Mouse (Mus musculus) liver, embryonic 15.5 days (tissue): ENCODE data around the gene Ctcf. TPM values are rescaled to one million over a fixed set of nuclear protein-coding genes. Genes with fewer than 3 reads are reported as not detected.

Experiments used
- ATAC-seq: fragments of 200-750 bp; cut with Nextera tagmentation; 2 replicates; pipeline ENCODE4 v1.8.0; 2017; ENCODE audit warnings: moderate number of reproducible peaks, mild to moderate bottlenecking, moderate library complexity; ENCODE audit not compliant: insufficient read depth
- H3K27ac ChIP-seq: fragments of 300-500 bp; sonication (generic); replicated peaks from 2 replicates; pipeline ENCODE4 v1.5.1; 2015; ENCODE audit warnings: mild to moderate bottlenecking, inconsistent platforms
- H3K27me3 ChIP-seq: fragments of 300-500 bp; sonication (generic); 2 replicates; pipeline ENCODE4 v1.6.1; 2015; ENCODE audit warnings: mild to moderate bottlenecking, inconsistent platforms
- H3K36me3 ChIP-seq: fragments of 300-500 bp; sonication (generic); replicated peaks from 2 replicates; pipeline ENCODE4 v1.6.1; 2015; ENCODE audit warnings: moderate library complexity, mild to moderate bottlenecking, inconsistent platforms
- H3K4me1 ChIP-seq: fragments of 300-500 bp; sonication (generic); replicated peaks from 2 replicates; pipeline ENCODE4 v1.6.1; 2015; ENCODE audit warnings: inconsistent platforms
- H3K4me2 ChIP-seq: fragments of 300-500 bp; sonication (generic); 2 replicates; pipeline ENCODE4 v1.6.1; 2015; ENCODE audit warnings: moderate library complexity, mild to moderate bottlenecking, inconsistent platforms
- H3K4me3 ChIP-seq: fragments of 300-500 bp; sonication (generic); replicated peaks from 2 replicates; pipeline ENCODE4 v1.5.1; 2015; ENCODE audit warnings: mild to moderate bottlenecking, inconsistent platforms
- H3K9ac ChIP-seq: fragments of 300-500 bp; sonication (generic); 2 replicates; pipeline ENCODE4 v1.6.1; 2015; ENCODE audit warnings: moderate library complexity, mild to moderate bottlenecking, inconsistent platforms
- H3K9me3 ChIP-seq: fragments of 300-500 bp; sonication (generic); replicated peaks from 2 replicates; pipeline ENCODE4 v1.6.1; 2016; ENCODE audit warnings: inconsistent platforms
- WGBS: fragments of 180-500 bp; shearing (Covaris S2); methylation state at CpG from one replicate; pipeline ENCODE4 v1.1.7; 2015; ENCODE audit warnings: mixed read lengths; ENCODE audit not compliant: insufficient replicate concordance; 5-methylcytosine and 5-hydroxymethylcytosine counted together
- polyA plus RNA-seq: library from polyadenylated mRNA; unstranded; fragments of >200 nt; fragmentation: Nextera tagmentation; extraction: Ambion mirVana; gene quantifications from 2 replicates; pipeline ENCODE4 v1.2.1, GENCODE M21; 2015

The Ctcf gene
- polyA plus RNA-seq, 1 experiment from 2014 or later, result 62.0 TPM

DNA sequence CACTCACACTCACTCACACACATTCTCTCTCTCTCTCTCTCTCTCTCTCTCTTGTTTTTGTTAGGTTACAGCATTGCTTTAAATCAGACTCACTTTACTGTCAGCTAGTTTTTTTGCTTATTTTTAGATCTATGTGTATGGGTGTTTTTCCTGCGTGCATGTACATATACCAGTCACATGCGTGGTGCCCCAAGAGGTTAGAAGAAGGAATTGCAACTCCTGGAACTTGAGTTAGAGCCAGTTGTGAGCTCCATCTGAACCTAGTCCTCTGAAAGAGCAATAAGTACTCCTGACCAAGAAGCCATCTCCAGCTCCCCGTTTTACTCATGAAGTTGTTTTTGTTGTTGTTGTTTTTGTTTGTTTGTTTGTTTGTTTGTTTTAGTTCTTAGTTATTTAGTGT, 24.8 kb downstream of the Ctcf start:
- H3K4me2 ChIP-seq, result no peak overlapping the region
- H3K27ac ChIP-seq, result no peak overlapping the region
- H3K4me3 ChIP-seq, result no peak overlapping the region
- no peaks in the 10 kb centered on the region for H3K27me3 ChIP-seq
- peaks cover 41% of the 10 kb centered on the region for H3K36me3 ChIP-seq
- no peak for ATAC-seq
- no peak overlapping the region for H3K9ac ChIP-seq
- no peaks in the 10 kb centered on the region for H3K4me1 ChIP-seq
- H3K9me3 ChIP-seq, result no peaks in the 10 kb centered on the region
- 68% methylated on average over 3 of the region's 3 CpGs for WGBS

DNA sequence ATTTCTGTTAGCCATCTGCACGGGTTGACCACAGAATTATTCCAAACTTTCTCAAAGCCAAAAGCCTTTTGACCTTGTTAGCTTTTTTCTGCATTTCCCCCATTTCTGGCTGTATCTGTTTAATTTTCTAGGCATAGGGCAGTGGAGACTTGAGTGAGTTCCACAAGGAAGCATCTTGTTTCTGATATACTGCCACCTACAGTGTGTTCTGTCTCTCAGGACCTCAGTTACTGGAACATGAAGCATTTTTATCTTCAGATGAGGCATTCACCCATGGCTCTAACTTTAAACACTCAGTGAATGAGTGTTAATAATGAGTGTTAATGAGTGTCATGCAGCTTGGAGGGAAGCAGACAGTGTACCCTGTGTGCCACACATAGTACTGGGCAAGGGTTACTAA, 41.5 kb downstream of the Ctcf start:
- Histone ChIP-seq H3K36me3 (peaks cover 100% of the 10 kb centered on the region), H3K9me3 (no peaks in the 10 kb centered on the region), H3K4me1 (no peaks in the 10 kb centered on the region), H3K27me3 (no peaks in the 10 kb centered on the region), H3K4me3 (no peak overlapping the region), H3K9ac (no peak overlapping the region), H3K4me2 (no peak overlapping the region), H3K27ac (no peak overlapping the region)
- WGBS, result 86% methylated on average over 1 of the region's 1 CpGs
- no peak for ATAC-seq

DNA sequence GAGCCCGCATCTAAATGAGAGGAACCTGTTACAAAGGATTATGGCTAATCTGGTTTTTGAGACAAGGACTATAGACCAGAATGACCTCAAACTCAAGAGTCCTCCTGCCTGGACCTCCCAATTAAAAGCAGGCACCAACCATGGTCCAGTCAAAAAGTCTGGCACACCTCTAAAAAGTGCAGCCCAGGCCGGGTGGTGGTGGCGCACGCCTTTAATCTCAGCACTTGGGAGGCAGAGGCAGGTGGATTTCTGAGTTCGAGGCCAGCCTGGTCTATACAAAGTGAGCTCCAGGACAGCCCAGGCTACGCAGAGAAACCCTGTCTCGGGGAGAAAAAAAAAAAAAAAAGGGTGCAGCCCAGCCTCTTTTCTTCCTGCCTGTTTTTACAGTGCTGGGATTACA, 49.0 kb downstream of the Ctcf start:
- Histone ChIP-seq H3K4me3 (no peak overlapping the region), H3K27ac (no peak overlapping the region), H3K4me2 (peak overlapping the region; percentile 54; the same call in 1 of the 2 replicates), H3K9ac (no peak overlapping the region), H3K9me3 (no peaks in the 10 kb centered on the region), H3K27me3 (no peaks in the 10 kb centered on the region), H3K4me1 (peaks cover 11% of the 10 kb centered on the region), H3K36me3 (peaks cover 41% of the 10 kb centered on the region)
- no peak for ATAC-seq
- WGBS, result 56% methylated on average over 7 of the region's 7 CpGs

DNA sequence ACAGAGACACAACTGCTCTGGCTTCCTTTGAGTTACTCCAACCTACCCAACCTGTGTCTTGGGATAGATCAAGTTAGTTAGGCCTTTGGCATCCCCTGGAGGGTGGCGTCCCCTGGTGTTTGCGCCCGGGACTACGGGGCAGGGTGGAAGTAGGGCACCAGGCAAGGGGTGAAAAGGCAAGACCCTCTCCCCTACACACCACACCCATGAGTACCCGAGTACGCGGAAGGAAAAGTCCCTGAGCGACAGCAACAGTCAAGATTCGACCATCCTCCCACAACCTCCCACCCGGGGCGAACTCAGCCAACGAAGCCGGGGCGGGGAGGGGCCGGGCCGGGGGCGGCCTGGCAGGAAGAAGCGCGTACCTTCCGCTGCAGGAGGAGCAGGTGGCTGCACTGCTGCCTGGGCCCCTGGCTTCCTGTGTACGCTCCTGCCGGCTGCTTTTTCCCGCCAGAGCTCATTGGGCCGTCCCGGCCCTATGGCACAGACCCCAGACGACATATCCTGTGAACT, 49.5 kb downstream of the Ctcf start, which contains the start of gene Carmil2:
Carmil2 (plus strand) TSS at position 479 of the 513 bp plus-strand sequence.
- Histone ChIP-seq H3K4me1 (peaks cover 11% of the 10 kb centered on the region), H3K4me3 (peak within 1 kb of the TSS; percentile 12; the same call in 1 of the 2 replicates), H3K4me2 (peak within 1 kb of the TSS; percentile 54), H3K27me3 (no peaks in the 10 kb centered on the region), H3K36me3 (peaks cover 36% of the 10 kb centered on the region), H3K9me3 (no peaks in the 10 kb centered on the region), H3K9ac (no peak within 1 kb of the TSS), H3K27ac (0 out of 2 replicates have a peak within 1 kb of the TSS, but pooled peaks have one; percentile 24)
- ATAC-seq, result peak; percentile 29; the same call in 1 of the 2 replicates
- WGBS, result 4% methylated on average over 18 of the region's 26 CpGs

DNA sequence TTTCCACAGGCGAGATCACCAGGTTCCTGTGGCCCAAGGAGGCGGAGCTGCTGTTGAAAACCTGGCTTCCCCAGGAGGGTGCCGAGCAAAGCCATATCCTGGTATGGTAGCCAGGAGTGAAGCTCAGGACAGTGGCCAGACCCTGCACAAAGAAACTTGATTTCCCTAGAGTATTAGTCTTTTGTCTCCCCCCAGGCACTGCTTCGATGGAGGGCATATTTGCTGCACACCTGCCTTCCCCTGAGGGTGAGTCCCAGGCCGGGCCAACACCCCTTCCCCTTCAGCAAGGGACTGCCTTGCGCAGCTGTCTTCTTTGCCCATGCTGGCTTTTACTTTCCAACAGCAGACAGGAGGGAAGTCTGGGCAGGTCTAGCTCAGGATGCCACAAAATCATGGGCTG, 50.2 kb downstream of the Ctcf start:
- H3K9ac ChIP-seq, result no peak overlapping the region
- no peak for ATAC-seq
- no peaks in the 10 kb centered on the region for H3K27me3 ChIP-seq
- H3K4me2 ChIP-seq, result peak overlapping the region; percentile 54; the same call in 1 of the 2 replicates
- peaks cover 29% of the 10 kb centered on the region for H3K36me3 ChIP-seq
- no peaks in the 10 kb centered on the region for H3K9me3 ChIP-seq
- H3K27ac ChIP-seq, result 0 out of 2 replicates have a peak overlapping the region, but pooled peaks have one; percentile 24
- H3K4me3 ChIP-seq, result no peak overlapping the region
- H3K4me1 ChIP-seq, result peaks cover 11% of the 10 kb centered on the region
- WGBS, result 57% methylated on average over 6 of the region's 6 CpGs

DNA sequence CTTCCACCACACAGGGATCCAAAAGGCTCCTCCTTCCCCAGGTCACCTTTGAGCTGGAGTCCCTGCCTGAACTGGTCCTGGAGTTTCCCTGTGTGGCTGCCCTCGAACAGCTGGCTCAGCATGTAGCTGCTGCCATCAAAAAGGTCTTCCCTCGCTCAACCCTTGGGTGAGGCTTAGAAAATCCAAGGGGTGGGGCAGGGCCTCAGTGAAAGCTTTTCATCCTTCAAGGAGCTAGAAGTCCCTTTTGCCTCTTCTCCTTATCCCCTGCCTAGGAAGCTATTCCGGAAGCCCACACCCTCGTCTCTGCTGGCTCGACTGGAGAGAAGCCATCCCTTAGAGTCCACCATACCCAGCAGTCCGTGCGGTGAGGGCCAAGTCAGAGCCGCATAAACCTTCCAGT, 51.1 kb downstream of the Ctcf start:
- Histone ChIP-seq H3K36me3 (peaks cover 20% of the 10 kb centered on the region), H3K27ac (no peak overlapping the region), H3K4me3 (no peak overlapping the region), H3K9ac (no peak overlapping the region), H3K9me3 (no peaks in the 10 kb centered on the region), H3K27me3 (no peaks in the 10 kb centered on the region), H3K4me1 (peaks cover 11% of the 10 kb centered on the region), H3K4me2 (no peak overlapping the region)
- WGBS, result 78% methylated on average over 8 of the region's 8 CpGs
- no peak for ATAC-seq

DNA sequence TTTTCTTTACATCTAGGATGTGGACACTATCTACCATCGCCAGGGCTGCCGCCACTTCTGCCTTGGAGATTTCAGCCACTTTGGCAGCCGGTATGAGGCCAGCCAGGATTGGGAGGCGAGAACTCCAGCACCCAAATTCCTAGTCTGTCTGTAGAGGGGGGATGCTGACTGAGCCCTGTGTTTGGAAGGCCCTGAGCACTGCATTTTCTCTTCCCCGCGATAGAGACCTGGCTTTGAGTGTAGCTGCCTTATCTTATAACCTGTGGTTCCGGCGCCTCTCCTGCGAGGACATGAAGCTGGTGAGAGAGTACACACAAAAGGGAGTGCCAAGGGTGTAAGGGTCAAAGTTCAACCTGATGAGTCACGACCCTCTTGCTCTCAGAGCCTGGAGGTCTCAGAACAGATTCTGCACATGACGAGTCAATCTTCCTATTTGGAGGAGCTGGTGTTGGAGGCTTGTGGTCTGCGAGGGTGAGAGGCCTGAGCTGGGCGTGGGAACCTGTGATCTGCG, 51.9 kb downstream of the Ctcf start:
- peaks cover 11% of the 10 kb centered on the region for H3K4me1 ChIP-seq
- H3K27ac ChIP-seq, result no peak overlapping the region
- H3K9me3 ChIP-seq, result no peaks in the 10 kb centered on the region
- ATAC-seq, result no peak
- no peaks in the 10 kb centered on the region for H3K27me3 ChIP-seq
- no peak overlapping the region for H3K9ac ChIP-seq
- no peak overlapping the region for H3K4me2 ChIP-seq
- H3K36me3 ChIP-seq, result peaks cover 12% of the 10 kb centered on the region
- no peak overlapping the region for H3K4me3 ChIP-seq
- 36% methylated on average over 14 of the region's 14 CpGs for WGBS

DNA sequence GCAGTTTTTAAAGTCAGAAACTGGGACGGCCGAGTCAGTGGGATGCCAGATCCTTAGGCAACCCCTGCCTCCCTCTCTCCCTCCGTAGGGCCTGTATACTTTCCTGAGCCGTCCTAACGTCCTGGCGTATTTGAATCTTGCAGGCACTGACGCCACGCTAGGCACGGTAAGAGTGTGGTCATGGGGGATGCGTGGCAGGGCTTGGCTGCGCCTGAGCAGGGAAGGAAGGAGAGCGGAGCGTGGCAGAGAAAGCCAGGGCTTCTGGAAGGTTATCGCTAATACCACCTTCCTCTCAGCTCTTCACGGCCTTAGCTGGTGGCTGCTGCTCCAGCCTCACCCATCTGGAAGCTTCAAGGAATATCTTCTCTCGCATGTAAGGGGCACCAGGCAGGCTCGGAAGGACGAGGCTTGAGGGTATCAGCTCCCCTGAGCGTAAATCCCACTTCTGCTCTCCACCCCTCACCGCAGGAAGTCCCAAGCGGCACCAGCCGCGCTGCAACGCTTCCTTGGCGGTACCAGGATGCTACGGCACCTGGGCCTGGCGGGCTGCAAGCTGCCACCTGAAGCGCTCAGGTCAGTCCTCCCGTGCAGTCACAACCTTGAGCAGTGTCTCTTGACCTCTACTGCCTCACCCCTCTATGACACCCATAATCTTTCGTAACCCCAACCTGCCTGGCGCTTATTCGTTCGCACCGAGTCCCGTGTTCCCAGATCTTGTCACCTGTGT, 53.1 kb downstream of the Ctcf start:
- H3K4me1 ChIP-seq, result peaks cover 21% of the 10 kb centered on the region
- no peak overlapping the region for H3K9ac ChIP-seq
- no peak overlapping the region for H3K4me2 ChIP-seq
- peaks cover under 1% of the 10 kb centered on the region; the same call in 1 of the 2 replicates for H3K36me3 ChIP-seq
- WGBS, result 78% methylated on average over 35 of the region's 35 CpGs
- no peak overlapping the region for H3K4me3 ChIP-seq
- ATAC-seq, result no peak
- H3K27me3 ChIP-seq, result peaks cover 8% of the 10 kb centered on the region
- no peaks in the 10 kb centered on the region for H3K9me3 ChIP-seq
- no peak overlapping the region for H3K27ac ChIP-seq

DNA sequence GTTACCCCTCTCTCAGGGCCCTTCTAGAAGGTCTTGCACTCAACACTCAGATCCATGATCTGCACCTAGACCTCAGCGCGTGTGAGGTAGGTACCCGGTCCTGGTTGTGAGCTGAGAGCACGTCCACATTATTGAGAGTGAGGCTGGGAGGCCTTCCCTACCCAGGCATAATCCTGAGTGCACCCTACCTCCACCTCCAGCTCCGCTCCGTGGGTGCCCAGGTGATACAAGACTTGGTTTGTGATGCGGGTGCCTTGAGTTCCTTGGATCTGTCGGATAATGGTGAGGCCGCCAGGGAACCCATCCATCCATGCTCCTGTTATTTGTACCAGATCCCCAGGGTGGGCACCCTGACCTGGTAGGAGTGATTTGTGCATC, 53.6 kb downstream of the Ctcf start:
- no peaks in the 10 kb centered on the region for H3K9me3 ChIP-seq
- H3K27ac ChIP-seq, result no peak overlapping the region
- no peak overlapping the region for H3K4me2 ChIP-seq
- no peak overlapping the region for H3K4me3 ChIP-seq
- H3K9ac ChIP-seq, result no peak overlapping the region
- peaks cover 22% of the 10 kb centered on the region for H3K4me1 ChIP-seq
- no peak for ATAC-seq
- no peaks in the 10 kb centered on the region for H3K36me3 ChIP-seq
- H3K27me3 ChIP-seq, result peaks cover 12% of the 10 kb centered on the region
- WGBS, result 78% methylated on average over 9 of the region's 9 CpGs

DNA sequence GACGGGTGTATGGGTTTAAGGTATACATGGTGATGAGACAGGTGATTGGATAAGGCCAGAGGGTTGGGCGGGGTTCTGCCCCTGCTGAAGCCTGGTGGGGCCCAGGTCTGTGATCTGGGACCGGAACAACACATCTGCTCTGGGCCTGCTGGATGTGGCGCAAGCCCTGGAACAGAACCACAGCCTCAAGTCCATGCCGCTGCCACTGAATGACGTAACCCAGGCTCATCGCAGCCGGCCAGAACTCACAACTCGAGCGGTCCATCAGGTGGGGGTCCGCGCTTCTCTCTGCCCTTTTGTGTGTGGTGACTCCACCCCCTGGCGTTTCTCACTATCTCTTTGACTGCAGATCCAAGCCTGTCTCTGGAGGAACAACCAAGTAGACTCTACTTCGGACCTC, 54.6 kb downstream of the Ctcf start:
- Histone ChIP-seq H3K27ac (no peak overlapping the region), H3K27me3 (peaks cover 12% of the 10 kb centered on the region), H3K4me1 (peaks cover 18% of the 10 kb centered on the region), H3K9ac (no peak overlapping the region), H3K9me3 (no peaks in the 10 kb centered on the region), H3K36me3 (no peaks in the 10 kb centered on the region), H3K4me3 (no peak overlapping the region), H3K4me2 (no peak overlapping the region)
- no peak for ATAC-seq
- WGBS, result 75% methylated on average over 14 of the region's 14 CpGs

DNA sequence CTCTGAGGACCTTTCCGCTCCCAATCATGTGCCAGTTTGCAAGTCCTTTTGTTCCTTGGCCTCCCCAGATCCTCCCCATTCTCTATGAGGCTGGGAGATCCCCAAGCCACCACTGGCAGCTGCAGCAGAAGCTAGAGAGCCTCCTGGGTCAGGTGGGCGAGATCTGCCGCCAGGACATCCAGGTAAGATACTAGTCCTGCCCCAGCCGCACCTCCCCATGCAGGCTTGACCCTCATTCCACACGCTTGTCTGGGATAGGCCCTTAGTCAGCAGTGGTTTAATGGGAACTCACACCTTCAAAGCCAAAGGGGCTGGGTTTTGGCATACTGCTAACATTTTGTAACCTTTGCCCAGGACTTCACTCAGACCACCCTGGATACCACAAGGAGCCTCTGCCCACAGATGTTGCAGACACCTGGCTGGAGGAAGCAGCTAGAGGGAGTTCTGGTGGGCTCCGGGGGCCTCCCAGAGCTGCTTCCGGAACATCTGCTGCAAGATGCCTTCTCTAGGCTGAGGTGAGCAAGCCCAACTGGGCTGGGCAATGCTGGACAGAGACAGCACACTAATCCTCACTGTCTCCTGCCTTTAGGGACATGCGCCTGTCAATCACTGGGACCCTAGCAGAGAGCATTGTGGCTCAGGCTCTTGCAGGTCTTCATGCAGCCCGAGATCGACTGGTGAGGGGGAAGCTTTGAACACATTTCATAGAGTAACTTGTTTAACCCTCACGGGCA, 56.2 kb downstream of the Ctcf start:
- H3K4me3 ChIP-seq, result no peak overlapping the region
- 75% methylated on average over 11 of the region's 11 CpGs for WGBS
- peaks cover 12% of the 10 kb centered on the region for H3K27me3 ChIP-seq
- H3K4me2 ChIP-seq, result no peak overlapping the region
- no peak for ATAC-seq
- H3K27ac ChIP-seq, result no peak overlapping the region
- H3K4me1 ChIP-seq, result peaks cover 19% of the 10 kb centered on the region
- H3K9me3 ChIP-seq, result no peaks in the 10 kb centered on the region
- no peak overlapping the region for H3K9ac ChIP-seq
- peaks cover 10% of the 10 kb centered on the region; the same call in 1 of the 2 replicates for H3K36me3 ChIP-seq
